Mouse (Mus musculus) hindbrain, postnatal 0 days (tissue): ENCODE results near the gene Kcnma1. TPM values are rescaled to one million over a fixed set of nuclear protein-coding genes. Genes with fewer than 3 reads are reported as not detected.

Experiments
- ATAC-seq: fragments of 200-750 bp; cut with Nextera tagmentation; 2 replicates; pipeline ENCODE4 v1.8.0; 2017; ENCODE audit warnings: mild to moderate bottlenecking, moderate TSS enrichment, moderate library complexity
- DNase-seq: peaks from one replicate; pipeline ENCODE4 v3.0.0-alpha.2; 2015; ENCODE audit warnings: low spot score
- H3K27ac ChIP-seq: fragments of 300-500 bp; sonication (generic); 2 replicates; pipeline ENCODE4 v1.5.1; 2014; ENCODE audit warnings: mild to moderate bottlenecking
- H3K27me3 ChIP-seq: fragments of 300-500 bp; sonication (generic); 2 replicates; pipeline ENCODE4 v1.6.1; 2014; ENCODE audit warnings: low read length, mixed read lengths; ENCODE audit not compliant: insufficient read depth
- H3K36me3 ChIP-seq: fragments of 300-500 bp; sonication (generic); 2 replicates; pipeline ENCODE4 v1.6.1; 2014; ENCODE audit warnings: low read length, mixed read lengths; ENCODE audit not compliant: insufficient read depth
- H3K4me1 ChIP-seq: fragments of 300-500 bp; sonication (generic); 2 replicates; pipeline ENCODE4 v1.6.1; 2014; ENCODE audit warnings: antibody characterized with exemption, low read length, mixed read lengths; ENCODE audit not compliant: insufficient read depth
- H3K4me2 ChIP-seq: fragments of 300-500 bp; sonication (generic); 2 replicates; pipeline ENCODE4 v1.6.1; 2014; ENCODE audit warnings: low read depth, mild to moderate bottlenecking, low read length, moderate library complexity, mixed read lengths
- H3K4me3 ChIP-seq: fragments of 300-500 bp; sonication (generic); 2 replicates; pipeline ENCODE4 v1.5.1; 2014; ENCODE audit warnings: low read length
- H3K9ac ChIP-seq: fragments of 300-500 bp; sonication (generic); replicated peaks from 2 replicates; pipeline ENCODE4 v1.6.1; 2014; ENCODE audit warnings: mild to moderate bottlenecking, low read length, moderate library complexity, mixed read lengths
- H3K9me3 ChIP-seq: fragments of 300-500 bp; sonication (generic); 2 replicates; pipeline ENCODE4 v1.6.1; 2016; ENCODE audit warnings: low read length, mixed read lengths
- CTCF ChIP-seq: IDR thresholded peaks from 2 replicates; pipeline ENCODE4 v1.5.1; 2016; ENCODE audit warnings: antibody characterized with exemption, control low read depth, low read depth
- WGBS: fragments of 180-500 bp; shearing (Covaris S2); extraction: QIAGEN DNeasy Blood & Tissue Kit; methylation state at CpG from one replicate; pipeline ENCODE4 v1.1.7; 2014; 5-methylcytosine and 5-hydroxymethylcytosine counted together
- polyA plus RNA-seq: library from polyadenylated mRNA; unstranded; fragments of >200 nt; fragmentation: Nextera tagmentation; extraction: Ambion mirVana; gene quantifications from 2 replicates; pipeline ENCODE4 v1.2.1, GENCODE M21; 2015
- total RNA-seq: library from RNA; depleted of rRNA; stranded (reverse); fragments of >200 nt; gene quantifications from 2 replicates; pipeline ENCODE4 v1.2.3, GENCODE M21; 2014

Gene Kcnma1
- total and polyA plus RNA-seq, 2 experiments from 2014 or later = 15.9 to 36.1 TPM

- H3K4me1 ChIP-seq = no peaks in the 10 kb centered on the region
- no peak overlapping the region for H3K4me3 ChIP-seq
- no peaks in the 10 kb centered on the region for H3K36me3 ChIP-seq
- H3K27ac ChIP-seq = no peak overlapping the region
- H3K9ac ChIP-seq = no peak overlapping the region
- ATAC-seq (no peak), DNase-seq (no peak)
- WGBS = 73% methylated on average over 3 of the region's 3 CpGs
- H3K27me3 ChIP-seq = no peaks in the 10 kb centered on the region
- no peaks in the 10 kb centered on the region for H3K9me3 ChIP-seq
- TF ChIP-seq CTCF = no peak
- H3K4me2 ChIP-seq = no peak overlapping the region
Observed at GRCm38 (mm10) chr14:23610054-23610453, 404.2 kb downstream of the Kcnma1 start.

GRCm38 (mm10) chr14:23605740-23606139, 408.6 kb downstream of the Kcnma1 start:
- no peak for ATAC-seq
- Histone ChIP-seq H3K27ac (no peak overlapping the region), H3K4me3 (no peak overlapping the region), H3K36me3 (no peaks in the 10 kb centered on the region), H3K9me3 (no peaks in the 10 kb centered on the region), H3K4me1 (no peaks in the 10 kb centered on the region), H3K9ac (no peak overlapping the region), H3K4me2 (no peak overlapping the region), H3K27me3 (no peaks in the 10 kb centered on the region)
- no peak for TF ChIP-seq CTCF
- no peak for DNase-seq
- 66% methylated on average over 7 of the region's 7 CpGs for WGBS

GRCm38 (mm10) chr14:23602937-23603336, 411.4 kb downstream of the Kcnma1 start:
- WGBS = 21% methylated on average over 4 of the region's 4 CpGs
- H3K27me3 ChIP-seq = no peaks in the 10 kb centered on the region
- no peak overlapping the region for H3K9ac ChIP-seq
- H3K4me1 ChIP-seq = no peaks in the 10 kb centered on the region
- H3K4me3 ChIP-seq = no peak overlapping the region
- TF ChIP-seq CTCF = no peak
- no peak overlapping the region for H3K4me2 ChIP-seq
- H3K36me3 ChIP-seq = no peaks in the 10 kb centered on the region
- H3K27ac ChIP-seq = 0 out of 2 replicates have a peak overlapping the region, but pooled peaks have one; percentile 26
- H3K9me3 ChIP-seq = no peaks in the 10 kb centered on the region
- ATAC-seq (no peak), DNase-seq (no peak)

GRCm38 (mm10) chr14:23602054-23602453, 412.2 kb downstream of the Kcnma1 start:
- ATAC-seq = no peak
- H3K27ac ChIP-seq = 0 out of 2 replicates have a peak overlapping the region, but pooled peaks have one; percentile 26
- no peak overlapping the region for H3K9ac ChIP-seq
- no peak overlapping the region for H3K4me2 ChIP-seq
- no peak overlapping the region for H3K4me3 ChIP-seq
- DNase-seq = no peak
- no peaks in the 10 kb centered on the region for H3K27me3 ChIP-seq
- no peaks in the 10 kb centered on the region for H3K4me1 ChIP-seq
- H3K9me3 ChIP-seq = no peaks in the 10 kb centered on the region
- TF ChIP-seq CTCF = no peak
- no peaks in the 10 kb centered on the region for H3K36me3 ChIP-seq
- 68% methylated on average over 2 of the region's 2 CpGs for WGBS

- DNase-seq (no peak), ATAC-seq (no peak)
- H3K4me1 ChIP-seq = no peaks in the 10 kb centered on the region
- 85% methylated on average over 5 of the region's 5 CpGs for WGBS
- no peak for TF ChIP-seq CTCF
- no peaks in the 10 kb centered on the region for H3K36me3 ChIP-seq
- H3K4me3 ChIP-seq = no peak overlapping the region
- H3K9ac ChIP-seq = no peak overlapping the region
- H3K27me3 ChIP-seq = no peaks in the 10 kb centered on the region
- H3K9me3 ChIP-seq = no peaks in the 10 kb centered on the region
- H3K27ac ChIP-seq = no peak overlapping the region
- no peak overlapping the region for H3K4me2 ChIP-seq
Observed at GRCm38 (mm10) chr14:23594629-23595028, 419.7 kb downstream of the Kcnma1 start.

- H3K9me3 ChIP-seq = no peaks in the 10 kb centered on the region
- H3K4me2 ChIP-seq = no peak overlapping the region
- no peaks in the 10 kb centered on the region for H3K27me3 ChIP-seq
- no peak overlapping the region for H3K9ac ChIP-seq
- 15% methylated on average over 6 of the region's 6 CpGs for WGBS
- H3K27ac ChIP-seq = no peak overlapping the region
- H3K4me1 ChIP-seq = no peaks in the 10 kb centered on the region
- no peak for TF ChIP-seq CTCF
- DNase-seq (no peak), ATAC-seq (no peak)
- H3K36me3 ChIP-seq = no peaks in the 10 kb centered on the region
- H3K4me3 ChIP-seq = no peak overlapping the region
Observed at GRCm38 (mm10) chr14:23592826-23593447, 421.4 kb downstream of the Kcnma1 start.

- no peak overlapping the region for H3K4me2 ChIP-seq
- no peak for DNase-seq
- no peaks in the 10 kb centered on the region for H3K4me1 ChIP-seq
Observed at GRCm38 (mm10) chr14:23589744-23590481, 424.4 kb downstream of the Kcnma1 start.

More at GRCm38 (mm10) chr14:23589744-23590481, 424.4 kb downstream of the Kcnma1 start:
- no peak overlapping the region for H3K9ac ChIP-seq
- no peak for ATAC-seq
- H3K36me3 ChIP-seq = no peaks in the 10 kb centered on the region
- no peak overlapping the region for H3K27ac ChIP-seq
- no peak for TF ChIP-seq CTCF
- WGBS = 65% methylated on average over 7 of the region's 7 CpGs
- no peaks in the 10 kb centered on the region for H3K9me3 ChIP-seq
- H3K4me3 ChIP-seq = no peak overlapping the region
- H3K27me3 ChIP-seq = no peaks in the 10 kb centered on the region
